Mouse (Mus musculus) olfactory bulb, adult 2 months (tissue): ENCODE results near the gene Proz.

Source experiments
- CTCF ChIP-seq: fragments of 200-500 bp; IDR thresholded peaks from 2 replicates; pipeline ENCODE4 v1.5.1; 2012; ENCODE audit warnings: low read depth, mild to moderate bottlenecking, low read length, moderate library complexity; ENCODE audit not compliant: insufficient read depth
- POLR2A ChIP-seq: fragments of 200-500 bp; IDR thresholded peaks from 2 replicates; pipeline ENCODE4 v1.6.1; 2012; ENCODE audit warnings: mild to moderate bottlenecking, low read depth, low read length, moderate library complexity; ENCODE audit not compliant: insufficient read depth

- TF ChIP-seq CTCF = no peak
- no peak for TF ChIP-seq POLR2A
Measured at GRCm38 (mm10) chr8:13039054-13039453, 21.7 kb upstream of the Proz start.
